Mouse (Mus musculus): ENCODE measurements around the gene Gm45062.

GRCm38 (mm10) chr6:8504521-8505228, 245.4 kb downstream of the Gm45062 start:
- no peak for TF ChIP-seq POLR2A (IDR thresholded peaks at IDR 0.05; ENCODE audit: low read depth, low read length)
- TF ChIP-seq CTCF (IDR thresholded peaks at IDR 0.05; ENCODE audit: extremely low read depth, insufficient read length, insufficient replicate concordance, low read depth, low read length), result no peak
